Mouse (Mus musculus) intestine, postnatal 0 days (tissue): ENCODE data around the gene Acvr1b. TPM values are rescaled to one million over a fixed set of nuclear protein-coding genes. Genes with fewer than 3 reads are reported as not detected.

Experiments used
- ATAC-seq: fragments of 200-750 bp; cut with Nextera tagmentation; 2 replicates; pipeline ENCODE4 v1.8.0; 2017; ENCODE audit warnings: mild to moderate bottlenecking, moderate TSS enrichment, moderate library complexity
- H3K27ac ChIP-seq: fragments of 300-500 bp; sonication (generic); 2 replicates; pipeline ENCODE4 v1.5.1; 2014; ENCODE audit warnings: mild to moderate bottlenecking, low read depth, low read length, moderate library complexity
- H3K27me3 ChIP-seq: fragments of 300-500 bp; sonication (generic); replicated peaks from 2 replicates; pipeline ENCODE4 v1.6.1; 2014; ENCODE audit warnings: low read length, mixed read lengths; ENCODE audit not compliant: control insufficient read depth, insufficient read depth
- H3K36me3 ChIP-seq: fragments of 300-500 bp; sonication (generic); 2 replicates; pipeline ENCODE4 v1.6.1; 2014; ENCODE audit warnings: mild to moderate bottlenecking, moderate library complexity; ENCODE audit not compliant: control insufficient read depth, insufficient read depth
- H3K4me1 ChIP-seq: fragments of 300-500 bp; sonication (generic); replicated peaks from 2 replicates; pipeline ENCODE4 v1.6.1; 2014; ENCODE audit warnings: antibody characterized with exemption, low read length, mixed read lengths; ENCODE audit not compliant: control insufficient read depth, insufficient read depth
- H3K4me2 ChIP-seq: fragments of 300-500 bp; sonication (generic); replicated peaks from 2 replicates; pipeline ENCODE4 v1.6.1; 2014; ENCODE audit warnings: low read depth, mild to moderate bottlenecking, moderate library complexity
- H3K4me3 ChIP-seq: fragments of 300-500 bp; sonication (generic); 2 replicates; pipeline ENCODE4 v1.5.1; 2014; ENCODE audit warnings: low read depth, low read length
- H3K9ac ChIP-seq: fragments of 300-500 bp; sonication (generic); 2 replicates; pipeline ENCODE4 v1.6.1; 2014; ENCODE audit warnings: mild to moderate bottlenecking, low read depth, low read length
- H3K9me3 ChIP-seq: fragments of 300-500 bp; sonication (generic); 2 replicates; pipeline ENCODE4 v1.6.1; 2016; ENCODE audit warnings: mixed run types; ENCODE audit not compliant: control insufficient read depth
- CTCF ChIP-seq: sonication (generic); IDR thresholded peaks from 2 replicates; pipeline ENCODE4 v1.5.1; 2016; ENCODE audit warnings: low read depth, mild to moderate bottlenecking, control low read depth, antibody characterized with exemption, moderate library complexity
- WGBS: fragments of 180-500 bp; shearing (Covaris S2); extraction: QIAGEN DNeasy Blood & Tissue Kit; methylation state at CpG from one replicate; pipeline ENCODE4 v1.1.7; 2014; 5-methylcytosine and 5-hydroxymethylcytosine counted together
- polyA plus RNA-seq: library from polyadenylated mRNA; unstranded; fragments of >200 nt; fragmentation: Nextera tagmentation; extraction: Ambion mirVana; gene quantifications from 2 replicates; pipeline ENCODE4 v1.2.1, GENCODE M21; 2015

The Acvr1b gene
- polyA plus RNA-seq, 1 experiment from 2014 or later: 6.0 TPM

DNA sequence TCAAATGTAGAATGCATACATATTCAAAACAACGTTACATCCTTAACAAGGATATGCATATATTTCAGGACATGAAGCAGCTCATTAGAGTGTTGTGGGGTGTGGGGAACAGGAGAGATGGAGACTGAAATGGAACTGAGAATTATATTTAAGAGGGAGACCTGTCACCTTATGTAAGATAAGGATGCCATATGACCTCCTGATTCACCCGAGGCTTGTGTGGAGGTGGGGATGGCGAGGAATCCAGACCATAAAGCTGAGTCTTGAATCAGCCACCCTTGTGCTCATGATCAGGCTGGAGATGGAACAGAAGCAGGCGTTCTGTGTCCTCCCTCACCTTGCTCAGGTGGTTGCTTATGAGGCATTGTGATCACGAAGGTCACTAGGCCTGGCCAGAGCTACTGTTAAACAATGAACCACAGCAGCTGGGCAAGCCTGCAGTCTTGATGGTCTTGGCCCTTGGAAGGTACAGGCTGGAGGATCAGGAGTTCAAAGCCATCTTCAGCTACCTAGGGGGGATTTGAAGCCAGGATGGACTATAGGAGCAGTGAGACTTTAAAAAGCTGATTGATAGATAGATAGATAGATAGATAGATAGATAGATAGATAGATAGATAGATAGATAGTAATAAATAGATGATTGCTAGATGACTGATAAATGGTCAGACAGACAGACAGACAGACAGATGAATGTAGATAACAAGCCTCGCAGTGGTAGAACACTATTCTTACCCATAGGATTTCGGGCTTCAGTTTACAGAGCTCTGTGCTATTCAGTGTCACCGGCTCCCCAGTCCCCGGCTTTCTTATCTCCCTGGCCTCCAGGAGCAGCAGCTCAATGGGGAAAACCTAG, 22.2 kb upstream of the Acvr1b start:
- no peaks in the 10 kb centered on the region for H3K27me3 ChIP-seq
- H3K9me3 ChIP-seq: no peaks in the 10 kb centered on the region
- WGBS: 64% methylated on average over 9 of the region's 9 CpGs
- no peak overlapping the region for H3K4me2 ChIP-seq
- no peak overlapping the region for H3K9ac ChIP-seq
- H3K4me1 ChIP-seq: peaks cover 11% of the 10 kb centered on the region; the same call in 1 of the 2 replicates
- H3K27ac ChIP-seq: no peak overlapping the region
- no peak for ATAC-seq
- TF ChIP-seq CTCF: no peak
- H3K36me3 ChIP-seq: no peaks in the 10 kb centered on the region
- H3K4me3 ChIP-seq: no peak overlapping the region

GRCm38 (mm10) chr15:101154700-101155616, 18.9 kb upstream of the Acvr1b start:
- Histone ChIP-seq H3K9me3 (no peaks in the 10 kb centered on the region), H3K27me3 (no peaks in the 10 kb centered on the region), H3K36me3 (no peaks in the 10 kb centered on the region), H3K4me2 (no peak overlapping the region), H3K4me1 (no peaks in the 10 kb centered on the region), H3K9ac (no peak overlapping the region), H3K4me3 (no peak overlapping the region), H3K27ac (no peak overlapping the region)
- 75% methylated on average over 7 of the region's 7 CpGs for WGBS
- TF ChIP-seq CTCF: no peak
- 0 out of 2 replicates have a peak, but pooled peaks have one; percentile 15 for ATAC-seq

- Histone ChIP-seq H3K9ac (no peak overlapping the region), H3K4me2 (no peak overlapping the region), H3K9me3 (no peaks in the 10 kb centered on the region), H3K27ac (no peak overlapping the region), H3K36me3 (no peaks in the 10 kb centered on the region), H3K27me3 (no peaks in the 10 kb centered on the region), H3K4me3 (no peak overlapping the region), H3K4me1 (peaks cover 8% of the 10 kb centered on the region; the same call in 1 of the 2 replicates)
- ATAC-seq: no peak
- TF ChIP-seq CTCF: no peak
- 40% methylated on average over 1 of the region's 1 CpGs for WGBS
These were observed 13.7 kb upstream of the Acvr1b start for GRCm38 (mm10) chr15:101160128-101160527.

- Histone ChIP-seq H3K4me3 (no peak overlapping the region), H3K9me3 (no peaks in the 10 kb centered on the region)
- ATAC-seq: no peak
These were observed 13.3 kb upstream of the Acvr1b start for GRCm38 (mm10) chr15:101160591-101160990.

GRCm38 (mm10) chr15:101161534-101161933, 12.3 kb upstream of the Acvr1b start:
- ATAC-seq: peak; percentile 72
- Histone ChIP-seq H3K4me2 (no peak overlapping the region), H3K36me3 (no peaks in the 10 kb centered on the region), H3K4me1 (peaks cover 13% of the 10 kb centered on the region; the same call in 1 of the 2 replicates), H3K9ac (no peak overlapping the region), H3K27me3 (no peaks in the 10 kb centered on the region), H3K27ac (peak overlapping the region; percentile 31), H3K9me3 (no peaks in the 10 kb centered on the region), H3K4me3 (no peak overlapping the region)
- TF ChIP-seq CTCF: peak; percentile 5; the same call in 1 of the 2 replicates
- 46% methylated on average over 7 of the region's 7 CpGs for WGBS

More at GRCm38 (mm10) chr15:101160591-101160990, 13.3 kb upstream of the Acvr1b start:
- TF ChIP-seq CTCF: no peak
- H3K4me1 ChIP-seq: peaks cover 10% of the 10 kb centered on the region; the same call in 1 of the 2 replicates
- no peak overlapping the region for H3K27ac ChIP-seq
- WGBS: 48% methylated on average over 7 of the region's 7 CpGs
- H3K27me3 ChIP-seq: no peaks in the 10 kb centered on the region
- no peak overlapping the region for H3K9ac ChIP-seq
- H3K4me2 ChIP-seq: no peak overlapping the region
- H3K36me3 ChIP-seq: no peaks in the 10 kb centered on the region

- peaks cover 17% of the 10 kb centered on the region; the same call in 1 of the 2 replicates for H3K4me1 ChIP-seq
- H3K9me3 ChIP-seq: no peaks in the 10 kb centered on the region
- 21% methylated on average over 15 of the region's 15 CpGs for WGBS
- H3K27ac ChIP-seq: peak overlapping the region; percentile 86
- no peak overlapping the region for H3K4me3 ChIP-seq
- H3K9ac ChIP-seq: peak overlapping the region; percentile 26; the same call in 1 of the 2 replicates
- H3K4me2 ChIP-seq: peak overlapping the region; percentile 46
- H3K36me3 ChIP-seq: no peaks in the 10 kb centered on the region
- ATAC-seq: no peak
- no peak for TF ChIP-seq CTCF
- no peaks in the 10 kb centered on the region for H3K27me3 ChIP-seq
These were observed 10.8 kb upstream of the Acvr1b start for GRCm38 (mm10) chr15:101163056-101163458.
